Mouse (Mus musculus) midbrain, embryonic 14.5 days (tissue): ENCODE data around the gene Foxo1. TPM values are rescaled to one million over a fixed set of nuclear protein-coding genes. Genes with fewer than 3 reads are reported as not detected.

Experiments used
- ATAC-seq: fragments of 200-750 bp; cut with Nextera tagmentation; 2 replicates; pipeline ENCODE4 v1.8.0; 2017; ENCODE audit warnings: moderate number of reproducible peaks, moderate library complexity; ENCODE audit not compliant: low FRiP score, low TSS enrichment
- DNase-seq: peaks from one replicate; pipeline ENCODE4 v3.0.0-alpha.2; 2015
- H3K27ac ChIP-seq: fragments of 300-500 bp; sonication (generic); replicated peaks from 2 replicates; pipeline ENCODE4 v1.5.1; 2014; ENCODE audit warnings: mild to moderate bottlenecking, low read depth, low read length, moderate library complexity
- H3K27me3 ChIP-seq: fragments of 300-500 bp; sonication (generic); 2 replicates; pipeline ENCODE4 v1.6.1; 2014; ENCODE audit warnings: low read length, control low read depth, mixed read lengths; ENCODE audit not compliant: control insufficient read depth, insufficient read depth
- H3K36me3 ChIP-seq: fragments of 300-500 bp; sonication (generic); 2 replicates; pipeline ENCODE4 v1.6.1; 2014; ENCODE audit warnings: low read length, control low read depth; ENCODE audit not compliant: control insufficient read depth, insufficient read depth
- H3K4me1 ChIP-seq: fragments of 300-500 bp; sonication (generic); 2 replicates; pipeline ENCODE4 v1.6.1; 2014; ENCODE audit warnings: mild to moderate bottlenecking, antibody characterized with exemption, low read length, control low read depth; ENCODE audit not compliant: control insufficient read depth, insufficient read depth
- H3K4me2 ChIP-seq: fragments of 300-500 bp; sonication (generic); 2 replicates; pipeline ENCODE4 v1.6.1; 2014; ENCODE audit warnings: mild to moderate bottlenecking, low read length, moderate library complexity
- H3K4me3 ChIP-seq: fragments of 300-500 bp; sonication (generic); replicated peaks from 2 replicates; pipeline ENCODE4 v1.5.1; 2014; ENCODE audit warnings: low read depth, low read length
- H3K9ac ChIP-seq: fragments of 300-500 bp; sonication (generic); replicated peaks from 2 replicates; pipeline ENCODE4 v1.6.1; 2014; ENCODE audit warnings: mild to moderate bottlenecking, low read length, moderate library complexity
- H3K9me3 ChIP-seq: fragments of 300-500 bp; sonication (generic); 2 replicates; pipeline ENCODE4 v1.6.1; 2016; ENCODE audit warnings: low read length, control low read depth, mixed read lengths; ENCODE audit not compliant: control insufficient read depth
- whole genome bisulfite sequencing: fragments of 180-500 bp; shearing (Covaris S2); extraction: QIAGEN DNeasy Blood & Tissue Kit; methylation state at CpG from one replicate; pipeline ENCODE4 v1.1.7; 2014; 5-methylcytosine and 5-hydroxymethylcytosine counted together
- polyA plus RNA-seq: library from polyadenylated mRNA; unstranded; fragments of >200 nt; fragmentation: Nextera tagmentation; extraction: Ambion mirVana; gene quantifications from 2 replicates; pipeline ENCODE4 v1.2.1, GENCODE M21; 2014

The Foxo1 gene
- polyA plus RNA-seq, 1 experiment from 2014 or later: 4.3 TPM

- Histone ChIP-seq H3K36me3 (no peaks in the 10 kb centered on the region), H3K4me2 (no peak overlapping the region), H3K4me1 (no peaks in the 10 kb centered on the region), H3K27me3 (no peaks in the 10 kb centered on the region), H3K27ac (no peak overlapping the region), H3K4me3 (no peak overlapping the region), H3K9me3 (no peaks in the 10 kb centered on the region), H3K9ac (no peak overlapping the region)
- WGBS: 73% methylated on average over 5 of the region's 5 CpGs
- DNase-seq (no peak), ATAC-seq (no peak)
These were observed 25.8 kb downstream of the Foxo1 start for GRCm38 (mm10) chr3:52293946-52294345.

- DNase-seq (no peak), ATAC-seq (no peak)
- H3K4me1 ChIP-seq: no peaks in the 10 kb centered on the region
- H3K27me3 ChIP-seq: no peaks in the 10 kb centered on the region
- 85% methylated on average over 1 of the region's 1 CpGs for WGBS
- no peak overlapping the region for H3K9ac ChIP-seq
- H3K36me3 ChIP-seq: no peaks in the 10 kb centered on the region
- no peak overlapping the region for H3K4me2 ChIP-seq
- no peaks in the 10 kb centered on the region for H3K9me3 ChIP-seq
- no peak overlapping the region for H3K27ac ChIP-seq
- H3K4me3 ChIP-seq: no peak overlapping the region
These were observed 27.6 kb downstream of the Foxo1 start for GRCm38 (mm10) chr3:52295688-52296087.

- Histone ChIP-seq H3K27ac (no peak overlapping the region), H3K4me1 (no peaks in the 10 kb centered on the region), H3K36me3 (no peaks in the 10 kb centered on the region), H3K4me3 (no peak overlapping the region), H3K4me2 (no peak overlapping the region), H3K9me3 (no peaks in the 10 kb centered on the region), H3K27me3 (no peaks in the 10 kb centered on the region), H3K9ac (no peak overlapping the region)
- 83% methylated on average over 7 of the region's 7 CpGs for WGBS
- ATAC-seq (no peak), DNase-seq (no peak)
These were observed 28.2 kb downstream of the Foxo1 start for GRCm38 (mm10) chr3:52296224-52296760.

- no peaks in the 10 kb centered on the region for H3K27me3 ChIP-seq
- no peak overlapping the region for H3K27ac ChIP-seq
- 84% methylated on average over 15 of the region's 15 CpGs for WGBS
- ATAC-seq (no peak), DNase-seq (no peak)
- H3K4me1 ChIP-seq: no peaks in the 10 kb centered on the region
- H3K36me3 ChIP-seq: no peaks in the 10 kb centered on the region
- no peak overlapping the region for H3K9ac ChIP-seq
- H3K9me3 ChIP-seq: no peaks in the 10 kb centered on the region
- no peak overlapping the region for H3K4me2 ChIP-seq
- H3K4me3 ChIP-seq: no peak overlapping the region
These were observed 29.3 kb downstream of the Foxo1 start for GRCm38 (mm10) chr3:52297291-52298018.

- ATAC-seq: no peak
- no peaks in the 10 kb centered on the region for H3K9me3 ChIP-seq
- H3K4me3 ChIP-seq: no peak overlapping the region
- H3K27me3 ChIP-seq: no peaks in the 10 kb centered on the region
- no peak overlapping the region for H3K9ac ChIP-seq
- H3K4me1 ChIP-seq: no peaks in the 10 kb centered on the region
- H3K27ac ChIP-seq: no peak overlapping the region
- no peak overlapping the region for H3K4me2 ChIP-seq
- WGBS: 91% methylated on average over 4 of the region's 4 CpGs
- no peaks in the 10 kb centered on the region for H3K36me3 ChIP-seq
- DNase-seq: no peak
These were observed 30.5 kb downstream of the Foxo1 start for GRCm38 (mm10) chr3:52298683-52299082.

- Histone ChIP-seq H3K36me3 (no peaks in the 10 kb centered on the region), H3K9me3 (no peaks in the 10 kb centered on the region), H3K4me2 (no peak overlapping the region), H3K4me3 (no peak overlapping the region), H3K4me1 (no peaks in the 10 kb centered on the region), H3K9ac (no peak overlapping the region), H3K27me3 (no peaks in the 10 kb centered on the region), H3K27ac (no peak overlapping the region)
- no peak for DNase-seq
- 55% methylated on average over 2 of the region's 2 CpGs for WGBS
- ATAC-seq: no peak
These were observed 31.2 kb downstream of the Foxo1 start for GRCm38 (mm10) chr3:52299376-52299775.

GRCm38 (mm10) chr3:52300517-52300916 is 32.4 kb downstream of the Foxo1 start:
- Histone ChIP-seq H3K36me3 (no peaks in the 10 kb centered on the region), H3K9ac (no peak overlapping the region), H3K4me1 (no peaks in the 10 kb centered on the region), H3K4me2 (no peak overlapping the region), H3K27ac (no peak overlapping the region), H3K27me3 (no peaks in the 10 kb centered on the region), H3K9me3 (no peaks in the 10 kb centered on the region), H3K4me3 (no peak overlapping the region)
- ATAC-seq (no peak), DNase-seq (no peak)
- 85% methylated on average over 6 of the region's 6 CpGs for WGBS

GRCm38 (mm10) chr3:52303301-52303700 is 35.2 kb downstream of the Foxo1 start:
- no peak for ATAC-seq
- no peak overlapping the region for H3K27ac ChIP-seq
- DNase-seq: no peak
- no peaks in the 10 kb centered on the region for H3K4me1 ChIP-seq
- no peak overlapping the region for H3K4me3 ChIP-seq
- 88% methylated on average over 5 of the region's 5 CpGs for WGBS
- no peak overlapping the region for H3K9ac ChIP-seq
- H3K9me3 ChIP-seq: no peaks in the 10 kb centered on the region
- H3K36me3 ChIP-seq: no peaks in the 10 kb centered on the region
- H3K27me3 ChIP-seq: no peaks in the 10 kb centered on the region
- no peak overlapping the region for H3K4me2 ChIP-seq
